Mouse (Mus musculus): ENCODE measurements around the gene 9430097D07Rik. TPM values are rescaled to one million over a fixed set of nuclear protein-coding genes. Genes with fewer than 3 reads are reported as not detected.
A peak's percentile ranks its signal among the peaks of the same experiment; 100 is the strongest.

Gene 9430097D07Rik
- polyA plus RNA-seq, 1 experiment from 2014 or later: 0.39 TPM

GRCm38 (mm10) chr2:32607262-32607947 lies 31.9 kb upstream of the 9430097D07Rik start:
- Histone ChIP-seq H3K4me1 (replicated peaks) (peaks cover 56% of the 10 kb centered on the region), H3K27ac (peak overlapping the region; percentile 90), H3K36me3 (peaks cover 4% of the 10 kb centered on the region), H3K9me3 (no peaks in the 10 kb centered on the region), H3K4me3 (peak overlapping the region; percentile 81), H3K27me3 (ENCODE audit: insufficient read depth, poor library complexity, severe bottlenecking) (peaks cover 11% of the 10 kb centered on the region; the same call in 1 of the 2 replicates)
- WGBS: 6% methylated on average over 34 of the region's 34 CpGs
- DNase-seq (ENCODE audit: low spot score): peak; percentile 67

GRCm38 (mm10) chr2:32606161-32607142 lies 31.0 kb upstream of the 9430097D07Rik start:
- 10% methylated on average over 55 of the region's 55 CpGs for WGBS

GRCm38 (mm10) chr2:32604631-32605030 lies 29.1 kb upstream of the 9430097D07Rik start:
- 50% methylated on average over 10 of the region's 10 CpGs for WGBS
- H3K4me1 ChIP-seq (replicated peaks): peaks cover 48% of the 10 kb centered on the region
- no peaks in the 10 kb centered on the region for H3K36me3 ChIP-seq
- H3K27ac ChIP-seq: no peak overlapping the region
- no peaks in the 10 kb centered on the region for H3K9me3 ChIP-seq
- peaks cover 11% of the 10 kb centered on the region; the same call in 1 of the 2 replicates for H3K27me3 ChIP-seq (ENCODE audit: insufficient read depth, poor library complexity, severe bottlenecking)
- no peak overlapping the region for H3K4me3 ChIP-seq
- no peak for DNase-seq (ENCODE audit: low spot score)

More at GRCm38 (mm10) chr2:32606161-32607142, 31.0 kb upstream of the 9430097D07Rik start:
- no peaks in the 10 kb centered on the region for H3K9me3 ChIP-seq
- peaks cover 11% of the 10 kb centered on the region; the same call in 1 of the 2 replicates for H3K27me3 ChIP-seq (ENCODE audit: insufficient read depth, poor library complexity, severe bottlenecking)
- H3K36me3 ChIP-seq: no peaks in the 10 kb centered on the region
- peak overlapping the region; percentile 81 for H3K4me3 ChIP-seq
- peaks cover 58% of the 10 kb centered on the region for H3K4me1 ChIP-seq (replicated peaks)
- peak; percentile 82 for DNase-seq (ENCODE audit: low spot score)
- H3K27ac ChIP-seq: peak overlapping the region; percentile 90

- H3K27me3 ChIP-seq (ENCODE audit: insufficient read depth, poor library complexity, severe bottlenecking): peaks cover 2% of the 10 kb centered on the region; the same call in 1 of the 2 replicates
- H3K4me1 ChIP-seq (replicated peaks): peaks cover 30% of the 10 kb centered on the region
- H3K4me3 ChIP-seq: peak overlapping the region; percentile 47
- peaks cover 3% of the 10 kb centered on the region; the same call in 1 of the 2 replicates for H3K36me3 ChIP-seq
- no peaks in the 10 kb centered on the region for H3K9me3 ChIP-seq
- peak; percentile 90 for DNase-seq (ENCODE audit: low spot score)
- under 1% methylated on average over 11 of the region's 11 CpGs for WGBS
- H3K27ac ChIP-seq: peak overlapping the region; percentile 76
Measured at GRCm38 (mm10) chr2:32602600-32603054, 27.1 kb upstream of the 9430097D07Rik start.

GRCm38 (mm10) chr2:32601417-32602065 lies 26.1 kb upstream of the 9430097D07Rik start:
- peaks cover 9% of the 10 kb centered on the region; the same call in 1 of the 2 replicates for H3K36me3 ChIP-seq
- peak overlapping the region; percentile 29; the same call in 1 of the 2 replicates for H3K27ac ChIP-seq
- H3K9me3 ChIP-seq: no peaks in the 10 kb centered on the region
- DNase-seq (ENCODE audit: low spot score): no peak
- no peaks in the 10 kb centered on the region for H3K27me3 ChIP-seq (ENCODE audit: insufficient read depth, poor library complexity, severe bottlenecking)
- no peak overlapping the region for H3K4me3 ChIP-seq
- WGBS: 46% methylated on average over 8 of the region's 8 CpGs
- H3K4me1 ChIP-seq (replicated peaks): peaks cover 19% of the 10 kb centered on the region

GRCm38 (mm10) chr2:32599409-32599808 lies 23.9 kb upstream of the 9430097D07Rik start, which contains the start of gene St6galnac6:
Gene St6galnac6, plus strand, starts transcription at chr2:32599709.
- Histone ChIP-seq H3K27me3 (ENCODE audit: insufficient read depth, poor library complexity, severe bottlenecking) (no peaks in the 10 kb centered on the region), H3K4me1 (replicated peaks) (peaks cover 17% of the 10 kb centered on the region), H3K27ac (no peak within 1 kb of the TSS), H3K4me3 (no peak within 1 kb of the TSS), H3K36me3 (peaks cover 15% of the 10 kb centered on the region), H3K9me3 (no peaks in the 10 kb centered on the region)
- 96% methylated on average over 3 of the region's 3 CpGs for WGBS
- DNase-seq (ENCODE audit: low spot score): no peak

- Histone ChIP-seq H3K27ac (no peak overlapping the region), H3K9me3 (no peaks in the 10 kb centered on the region), H3K4me3 (no peak overlapping the region), H3K36me3 (peaks cover 21% of the 10 kb centered on the region), H3K4me1 (replicated peaks) (peaks cover 17% of the 10 kb centered on the region), H3K27me3 (ENCODE audit: insufficient read depth, poor library complexity, severe bottlenecking) (no peaks in the 10 kb centered on the region)
- DNase-seq (ENCODE audit: low spot score): no peak
- WGBS: 88% methylated on average over 8 of the region's 8 CpGs
Measured at GRCm38 (mm10) chr2:32598506-32598905, 23.0 kb upstream of the 9430097D07Rik start.

- WGBS: 92% methylated on average over 5 of the region's 5 CpGs
- peaks cover 21% of the 10 kb centered on the region for H3K36me3 ChIP-seq
- 0 out of 2 replicates have a peak overlapping the region, but pooled peaks have one; percentile 13 for H3K27ac ChIP-seq
- H3K27me3 ChIP-seq (ENCODE audit: insufficient read depth, poor library complexity, severe bottlenecking): no peaks in the 10 kb centered on the region
- H3K4me3 ChIP-seq: no peak overlapping the region
- no peak for DNase-seq (ENCODE audit: low spot score)
- peaks cover 16% of the 10 kb centered on the region for H3K4me1 ChIP-seq (replicated peaks)
- H3K9me3 ChIP-seq: no peaks in the 10 kb centered on the region
Measured at GRCm38 (mm10) chr2:32597699-32598098, 22.2 kb upstream of the 9430097D07Rik start.

GRCm38 (mm10) chr2:32597248-32597647 lies 21.8 kb upstream of the 9430097D07Rik start:
- H3K27me3 ChIP-seq (ENCODE audit: insufficient read depth, poor library complexity, severe bottlenecking): no peaks in the 10 kb centered on the region
- no peak for DNase-seq (ENCODE audit: low spot score)
- no peaks in the 10 kb centered on the region for H3K9me3 ChIP-seq
- H3K4me1 ChIP-seq (replicated peaks): peaks cover 12% of the 10 kb centered on the region
- H3K4me3 ChIP-seq: no peak overlapping the region
- WGBS: 88% methylated on average over 5 of the region's 5 CpGs
- H3K36me3 ChIP-seq: peaks cover 21% of the 10 kb centered on the region
- 0 out of 2 replicates have a peak overlapping the region, but pooled peaks have one; percentile 13 for H3K27ac ChIP-seq

GRCm38 (mm10) chr2:32596725-32597124 lies 21.2 kb upstream of the 9430097D07Rik start:
- Histone ChIP-seq H3K4me3 (no peak overlapping the region), H3K9me3 (no peaks in the 10 kb centered on the region), H3K27ac (no peak overlapping the region), H3K4me1 (replicated peaks) (peaks cover 6% of the 10 kb centered on the region), H3K27me3 (ENCODE audit: insufficient read depth, poor library complexity, severe bottlenecking) (no peaks in the 10 kb centered on the region), H3K36me3 (peaks cover 21% of the 10 kb centered on the region)
- WGBS: 91% methylated on average over 13 of the region's 13 CpGs
- DNase-seq (ENCODE audit: low spot score): no peak

GRCm38 (mm10) chr2:32591249-32591648 lies 15.8 kb upstream of the 9430097D07Rik start:
- 81% methylated on average over 6 of the region's 6 CpGs for WGBS
- DNase-seq (ENCODE audit: low spot score): no peak
- Histone ChIP-seq H3K9me3 (no peaks in the 10 kb centered on the region), H3K27me3 (ENCODE audit: insufficient read depth, poor library complexity, severe bottlenecking) (peaks cover 13% of the 10 kb centered on the region; the same call in 1 of the 2 replicates), H3K4me3 (no peak overlapping the region), H3K36me3 (peaks cover 13% of the 10 kb centered on the region), H3K27ac (no peak overlapping the region), H3K4me1 (replicated peaks) (peaks cover 39% of the 10 kb centered on the region)

GRCm38 (mm10) chr2:32590224-32590623 lies 14.7 kb upstream of the 9430097D07Rik start:
- DNase-seq (ENCODE audit: low spot score): no peak
- peak overlapping the region; percentile 3; the same call in 1 of the 2 replicates for H3K27ac ChIP-seq
- no peak overlapping the region for H3K4me3 ChIP-seq
- peaks cover 8% of the 10 kb centered on the region for H3K36me3 ChIP-seq
- no peaks in the 10 kb centered on the region for H3K9me3 ChIP-seq
- 74% methylated on average over 10 of the region's 10 CpGs for WGBS
- H3K4me1 ChIP-seq (replicated peaks): peaks cover 39% of the 10 kb centered on the region
- peaks cover 14% of the 10 kb centered on the region; the same call in 1 of the 2 replicates for H3K27me3 ChIP-seq (ENCODE audit: insufficient read depth, poor library complexity, severe bottlenecking)
